Mouse (Mus musculus): ENCODE measurements around the gene Cdkn2d. TPM values are rescaled to one million over a fixed set of nuclear protein-coding genes. Genes with fewer than 3 reads are reported as not detected.
A peak's percentile ranks its signal among the peaks of the same experiment; 100 is the strongest.

The Cdkn2d gene
- polyA plus RNA-seq, 1 experiment from 2014 or later = 51.5 TPM

DNA sequence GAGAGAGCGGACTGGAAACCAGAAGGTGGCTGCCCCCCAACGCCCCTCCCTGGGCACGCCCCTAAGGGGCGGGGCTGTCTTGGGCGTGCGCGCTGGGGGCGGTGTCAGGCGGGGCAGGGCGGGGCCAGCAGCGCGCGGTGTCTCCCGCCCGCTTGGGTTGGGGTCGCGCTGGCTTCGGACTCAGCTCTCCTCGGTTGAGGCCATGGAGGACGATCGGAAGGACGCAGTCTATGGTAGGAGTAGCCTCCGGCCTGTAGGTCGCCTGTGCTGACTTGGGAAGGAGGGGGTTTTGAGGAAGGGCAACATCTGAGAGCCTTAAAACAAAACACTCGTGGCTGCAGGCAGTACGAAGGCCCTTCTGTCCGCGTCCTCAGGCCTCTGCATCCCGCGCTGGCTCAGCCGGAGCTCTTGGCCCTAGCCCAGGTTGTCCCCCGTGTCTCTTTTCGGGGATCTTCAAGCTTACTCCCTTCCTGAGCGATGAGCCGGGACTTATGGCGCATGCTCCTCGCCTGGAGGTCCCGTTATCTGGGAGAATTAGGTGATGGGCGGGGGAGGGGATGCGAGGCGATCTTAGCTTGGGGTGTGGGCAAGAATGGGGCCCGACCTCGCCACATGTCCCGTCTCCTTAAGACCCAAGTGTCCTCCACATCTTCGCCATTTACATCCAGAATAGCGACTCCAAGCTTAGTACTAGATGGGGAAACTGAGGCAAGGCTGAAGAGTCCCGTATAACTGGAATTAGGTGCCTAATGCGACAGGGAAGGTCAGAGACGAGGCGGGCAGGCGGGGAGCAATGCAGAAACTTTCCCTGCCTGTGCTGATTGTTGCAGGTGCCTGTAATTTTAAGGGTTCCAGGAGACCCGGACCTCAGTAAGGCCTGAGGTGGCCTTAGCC, 29.7 kb upstream of the Cdkn2d start, which contains the start of gene Slc44a2:
Gene Slc44a2, plus strand, starts transcription at position 80 of the 894 bp plus-strand sequence.
- 2% methylated on average over 52 of the region's 52 CpGs for WGBS

DNA sequence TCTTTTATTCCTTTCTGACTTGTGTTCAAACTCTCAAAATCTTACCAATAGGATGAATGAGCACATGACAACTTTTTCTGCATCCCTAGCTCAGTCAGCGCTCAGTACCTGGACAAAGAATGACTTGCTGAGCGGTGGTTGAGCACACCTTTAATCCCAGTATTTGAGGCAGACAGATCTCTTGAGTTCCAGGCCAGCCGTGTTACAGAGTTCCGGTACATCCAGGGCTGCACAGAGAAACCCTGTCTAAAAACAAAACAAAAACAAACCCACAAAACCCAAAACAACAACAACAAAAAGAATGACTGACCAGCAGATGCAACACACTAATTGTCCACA, 29.0 kb upstream of the Cdkn2d start:
- Histone ChIP-seq H3K4me2 (ENCODE audit: low read depth, low read length) (peak overlapping the region; percentile 88), H3K27ac (ENCODE audit: low read length) (no peak overlapping the region), H3K4me3 (replicated peaks; ENCODE audit: low read length) (peak overlapping the region; percentile 82), H3K9me3 (replicated peaks; ENCODE audit: control insufficient read depth, low read length) (0 out of 2 replicates have a peak, but pooled peaks cover 5% of the 10 kb centered on the region), H3K36me3 (ENCODE audit: control insufficient read depth, insufficient read depth, low read length) (peaks cover 4% of the 10 kb centered on the region; the same call in 1 of the 2 replicates), H3K9ac (ENCODE audit: low read length) (peak overlapping the region; percentile 79), H3K27me3 (ENCODE audit: control insufficient read depth, insufficient read depth, low read length) (no peaks in the 10 kb centered on the region), H3K4me1 (ENCODE audit: control insufficient read depth, insufficient read depth, low read length) (peaks cover 18% of the 10 kb centered on the region)
- 24% methylated on average over 4 of the region's 4 CpGs for WGBS
- peak; percentile 30 for ATAC-seq (ENCODE audit: insufficient read depth, low FRiP score)

More for the DNA sequence above, 29.7 kb upstream of the Cdkn2d start, which contains the start of gene Slc44a2:
- H3K9me3 ChIP-seq (replicated peaks; ENCODE audit: control insufficient read depth, low read length) = 0 out of 2 replicates have a peak, but pooled peaks cover 5% of the 10 kb centered on the region
- H3K27ac ChIP-seq (ENCODE audit: low read length) = peak within 1 kb of the TSS; percentile 49
- H3K27me3 ChIP-seq (ENCODE audit: control insufficient read depth, insufficient read depth, low read length) = no peaks in the 10 kb centered on the region
- ATAC-seq (ENCODE audit: insufficient read depth, low FRiP score) = peak; percentile 95
- peak within 1 kb of the TSS; percentile 88 for H3K4me2 ChIP-seq (ENCODE audit: low read depth, low read length)
- H3K4me1 ChIP-seq (ENCODE audit: control insufficient read depth, insufficient read depth, low read length) = peaks cover 18% of the 10 kb centered on the region
- peaks cover 4% of the 10 kb centered on the region; the same call in 1 of the 2 replicates for H3K36me3 ChIP-seq (ENCODE audit: control insufficient read depth, insufficient read depth, low read length)
- peak within 1 kb of the TSS; percentile 79 for H3K9ac ChIP-seq (ENCODE audit: low read length)
- H3K4me3 ChIP-seq (replicated peaks; ENCODE audit: low read length) = peak within 1 kb of the TSS; percentile 82

GRCm38 (mm10) chr9:21319503-21319902, 28.3 kb upstream of the Cdkn2d start:
- Histone ChIP-seq H3K27ac (ENCODE audit: low read length) (no peak overlapping the region), H3K36me3 (ENCODE audit: control insufficient read depth, insufficient read depth, low read length) (no peaks in the 10 kb centered on the region), H3K27me3 (ENCODE audit: control insufficient read depth, insufficient read depth, low read length) (no peaks in the 10 kb centered on the region), H3K9ac (ENCODE audit: low read length) (no peak overlapping the region), H3K4me1 (ENCODE audit: control insufficient read depth, insufficient read depth, low read length) (peaks cover 18% of the 10 kb centered on the region), H3K4me2 (ENCODE audit: low read depth, low read length) (no peak overlapping the region), H3K4me3 (replicated peaks; ENCODE audit: low read length) (no peak overlapping the region), H3K9me3 (replicated peaks; ENCODE audit: control insufficient read depth, low read length) (0 out of 2 replicates have a peak, but pooled peaks cover 5% of the 10 kb centered on the region)
- 91% methylated on average over 4 of the region's 4 CpGs for WGBS
- no peak for ATAC-seq (ENCODE audit: insufficient read depth, low FRiP score)

- Histone ChIP-seq H3K36me3 (ENCODE audit: control insufficient read depth, insufficient read depth, low read length) (no peaks in the 10 kb centered on the region), H3K9ac (ENCODE audit: low read length) (no peak overlapping the region), H3K4me2 (ENCODE audit: low read depth, low read length) (no peak overlapping the region), H3K4me1 (ENCODE audit: control insufficient read depth, insufficient read depth, low read length) (peaks cover 18% of the 10 kb centered on the region), H3K9me3 (replicated peaks; ENCODE audit: control insufficient read depth, low read length) (0 out of 2 replicates have a peak, but pooled peaks cover 5% of the 10 kb centered on the region), H3K27me3 (ENCODE audit: control insufficient read depth, insufficient read depth, low read length) (no peaks in the 10 kb centered on the region), H3K27ac (ENCODE audit: low read length) (no peak overlapping the region), H3K4me3 (replicated peaks; ENCODE audit: low read length) (no peak overlapping the region)
- ATAC-seq (ENCODE audit: insufficient read depth, low FRiP score) = no peak
- 91% methylated on average over 6 of the region's 6 CpGs for WGBS
Measured at GRCm38 (mm10) chr9:21318792-21319191, 27.6 kb upstream of the Cdkn2d start.

- Histone ChIP-seq H3K9ac (ENCODE audit: low read length) (no peak overlapping the region), H3K4me2 (ENCODE audit: low read depth, low read length) (no peak overlapping the region), H3K4me1 (ENCODE audit: control insufficient read depth, insufficient read depth, low read length) (peaks cover 11% of the 10 kb centered on the region), H3K9me3 (replicated peaks; ENCODE audit: control insufficient read depth, low read length) (0 out of 2 replicates have a peak, but pooled peaks cover 5% of the 10 kb centered on the region), H3K4me3 (replicated peaks; ENCODE audit: low read length) (no peak overlapping the region), H3K27ac (ENCODE audit: low read length) (no peak overlapping the region), H3K27me3 (ENCODE audit: control insufficient read depth, insufficient read depth, low read length) (0 out of 2 replicates have a peak, but pooled peaks cover 5% of the 10 kb centered on the region), H3K36me3 (ENCODE audit: control insufficient read depth, insufficient read depth, low read length) (no peaks in the 10 kb centered on the region)
- 68% methylated on average over 7 of the region's 7 CpGs for WGBS
- no peak for ATAC-seq (ENCODE audit: insufficient read depth, low FRiP score)
Measured at GRCm38 (mm10) chr9:21316696-21317095, 25.5 kb upstream of the Cdkn2d start.

DNA sequence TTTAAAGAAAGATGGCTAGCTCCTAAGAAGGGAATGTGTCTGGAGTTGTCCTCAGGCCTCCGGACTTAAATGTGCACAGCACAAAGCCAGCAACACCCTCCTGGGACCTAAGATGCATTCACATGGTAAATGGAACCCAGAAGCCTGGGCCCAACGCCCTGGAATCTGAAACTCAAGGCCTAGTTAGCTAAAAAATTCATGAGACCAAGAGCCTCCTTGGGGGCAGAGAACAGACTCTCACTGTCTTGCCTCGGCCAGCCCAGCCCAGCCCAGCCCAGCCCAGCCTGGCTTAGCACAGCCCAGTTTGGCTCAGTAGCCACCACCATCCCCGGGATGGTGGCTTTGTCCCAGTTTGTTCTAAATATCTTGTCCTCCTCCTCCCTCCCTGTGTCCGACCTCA, 24.2 kb upstream of the Cdkn2d start:
- ATAC-seq (ENCODE audit: insufficient read depth, low FRiP score) = no peak
- 54% methylated on average over 5 of the region's 5 CpGs for WGBS
- Histone ChIP-seq H3K4me1 (ENCODE audit: control insufficient read depth, insufficient read depth, low read length) (peaks cover 3% of the 10 kb centered on the region; the same call in 1 of the 2 replicates), H3K4me2 (ENCODE audit: low read depth, low read length) (no peak overlapping the region), H3K9me3 (replicated peaks; ENCODE audit: control insufficient read depth, low read length) (0 out of 2 replicates have a peak, but pooled peaks cover 5% of the 10 kb centered on the region), H3K4me3 (replicated peaks; ENCODE audit: low read length) (no peak overlapping the region), H3K9ac (ENCODE audit: low read length) (no peak overlapping the region), H3K27ac (ENCODE audit: low read length) (no peak overlapping the region), H3K36me3 (ENCODE audit: control insufficient read depth, insufficient read depth, low read length) (no peaks in the 10 kb centered on the region), H3K27me3 (ENCODE audit: control insufficient read depth, insufficient read depth, low read length) (0 out of 2 replicates have a peak, but pooled peaks cover 5% of the 10 kb centered on the region)

DNA sequence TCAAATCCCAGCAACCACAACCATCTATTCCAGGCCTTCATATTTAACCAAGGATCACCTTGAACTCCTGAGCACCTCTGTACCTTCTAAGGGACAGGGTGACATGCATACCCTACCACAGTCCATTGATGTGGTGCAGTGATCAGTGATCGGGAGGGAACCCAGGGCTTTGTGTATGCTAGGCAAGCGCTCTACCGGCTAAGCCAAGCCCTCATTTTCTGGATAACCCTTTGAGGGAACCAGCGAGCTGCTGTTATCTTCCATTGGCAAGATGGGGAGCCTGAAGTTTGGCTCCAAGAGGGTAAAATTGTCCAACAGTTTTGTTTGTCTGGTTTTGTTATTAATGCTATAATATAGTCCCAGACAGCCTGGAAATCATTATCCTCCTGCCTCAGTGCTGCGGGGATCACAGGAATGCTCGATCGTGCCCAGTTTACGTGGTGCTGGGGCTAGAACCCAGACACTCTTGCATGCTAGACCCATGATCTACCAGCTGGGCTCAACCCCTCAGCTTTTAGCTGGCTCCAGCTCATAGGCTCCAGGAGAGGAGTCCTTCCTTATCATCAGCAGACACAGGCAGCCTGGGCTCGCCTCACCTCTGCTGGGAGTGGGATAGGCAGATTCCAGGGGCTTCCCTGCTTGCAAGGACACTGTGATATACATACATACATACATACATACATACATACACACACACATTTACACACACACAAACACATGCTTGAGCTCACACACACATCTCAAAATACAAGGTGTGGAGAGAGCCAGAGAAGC, 23.3 kb upstream of the Cdkn2d start:
- WGBS = 87% methylated on average over 9 of the region's 9 CpGs
- ATAC-seq (ENCODE audit: insufficient read depth, low FRiP score) = no peak
- H3K4me1 ChIP-seq (ENCODE audit: control insufficient read depth, insufficient read depth, low read length) = no peaks in the 10 kb centered on the region

DNA sequence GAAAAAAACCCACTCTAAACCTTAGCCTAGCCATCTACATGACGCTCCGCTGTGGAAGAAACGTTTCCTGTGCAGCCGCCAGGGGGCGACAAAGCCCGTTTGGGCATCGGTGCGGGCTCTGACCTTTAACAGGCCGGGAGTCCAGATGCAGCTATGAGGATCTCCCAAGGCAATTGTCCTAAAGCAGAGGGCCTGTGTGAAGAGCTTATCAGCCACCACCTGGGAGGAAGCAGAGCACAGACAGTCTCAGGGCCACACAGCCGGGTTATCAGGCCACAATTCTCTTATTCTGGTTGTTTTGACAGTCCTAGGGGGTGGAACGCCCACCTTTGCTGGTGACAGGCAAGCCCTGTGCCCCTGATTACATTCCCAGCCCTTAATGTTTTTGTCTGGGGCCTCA, 22.2 kb upstream of the Cdkn2d start:
- H3K27ac ChIP-seq (ENCODE audit: low read length) = no peak overlapping the region

More for the DNA sequence above, 23.3 kb upstream of the Cdkn2d start:
- Histone ChIP-seq H3K9ac (ENCODE audit: low read length) (no peak overlapping the region), H3K9me3 (replicated peaks; ENCODE audit: control insufficient read depth, low read length) (0 out of 2 replicates have a peak, but pooled peaks cover 2% of the 10 kb centered on the region), H3K27me3 (ENCODE audit: control insufficient read depth, insufficient read depth, low read length) (0 out of 2 replicates have a peak, but pooled peaks cover 5% of the 10 kb centered on the region), H3K4me2 (ENCODE audit: low read depth, low read length) (no peak overlapping the region), H3K27ac (ENCODE audit: low read length) (no peak overlapping the region), H3K36me3 (ENCODE audit: control insufficient read depth, insufficient read depth, low read length) (no peaks in the 10 kb centered on the region), H3K4me3 (replicated peaks; ENCODE audit: low read length) (no peak overlapping the region)

More for the DNA sequence above, 22.2 kb upstream of the Cdkn2d start:
- no peaks in the 10 kb centered on the region for H3K36me3 ChIP-seq (ENCODE audit: control insufficient read depth, insufficient read depth, low read length)
- H3K4me2 ChIP-seq (ENCODE audit: low read depth, low read length) = no peak overlapping the region
- no peaks in the 10 kb centered on the region for H3K9me3 ChIP-seq (replicated peaks; ENCODE audit: control insufficient read depth, low read length)
- H3K9ac ChIP-seq (ENCODE audit: low read length) = no peak overlapping the region
- peak; percentile 81; the same call in 1 of the 2 replicates for ATAC-seq (ENCODE audit: insufficient read depth, low FRiP score)
- no peaks in the 10 kb centered on the region for H3K4me1 ChIP-seq (ENCODE audit: control insufficient read depth, insufficient read depth, low read length)
- 0 out of 2 replicates have a peak, but pooled peaks cover 5% of the 10 kb centered on the region for H3K27me3 ChIP-seq (ENCODE audit: control insufficient read depth, insufficient read depth, low read length)
- no peak overlapping the region for H3K4me3 ChIP-seq (replicated peaks; ENCODE audit: low read length)
- WGBS = 8% methylated on average over 11 of the region's 11 CpGs
